Mouse (Mus musculus): Measurements from ENCODE around the gene Rasgef1b.

The Rasgef1b gene

DNA sequence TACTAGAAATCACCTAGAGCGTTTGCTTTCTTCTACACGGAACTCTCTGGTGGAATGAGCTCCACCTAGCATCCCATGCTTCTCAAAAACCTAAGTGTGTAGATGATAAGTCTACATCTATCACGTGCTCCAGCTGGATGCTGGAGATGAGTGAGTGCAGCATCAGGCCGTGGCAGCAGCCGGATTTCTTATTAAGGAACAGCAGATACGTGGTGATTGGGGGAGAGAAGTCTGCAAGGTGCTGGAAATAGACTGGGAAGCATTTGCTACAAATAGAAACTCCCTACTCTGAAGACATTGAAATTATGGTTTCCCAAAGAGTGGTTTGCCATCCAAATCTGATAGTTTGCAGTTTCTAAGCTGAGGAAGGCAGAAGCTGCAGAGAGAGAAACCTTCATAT, 269.9 kb downstream of the Rasgef1b start:
- DNase-seq (ENCODE audit: extremely low read depth, low read depth) = no peak

DNA sequence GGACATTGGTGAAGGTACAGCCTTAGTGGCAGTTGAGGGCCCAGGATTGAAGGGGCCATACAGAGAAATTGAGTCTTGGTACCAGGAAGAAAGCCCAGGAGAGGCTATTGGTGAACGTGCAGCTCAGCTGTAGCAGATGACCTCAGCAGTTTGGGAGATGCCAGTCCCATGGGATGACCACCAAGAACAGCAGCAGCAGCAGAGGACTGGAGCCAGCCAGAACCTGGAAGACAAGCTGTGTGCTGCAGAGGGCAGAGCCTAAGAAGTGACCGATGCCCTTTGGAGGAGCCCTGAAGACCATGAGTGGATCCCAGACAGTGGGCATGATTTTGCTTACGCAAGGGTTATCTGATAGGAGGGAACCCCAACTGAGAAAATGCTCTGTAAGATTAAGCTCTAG, 271.6 kb downstream of the Rasgef1b start:
- no peak for DNase-seq (ENCODE audit: extremely low read depth, low read depth)

- DNase-seq (ENCODE audit: extremely low read depth, low read depth) = no peak
These were observed 276.9 kb downstream of the Rasgef1b start for GRCm38 (mm10) chr5:99451939-99452338.

DNA sequence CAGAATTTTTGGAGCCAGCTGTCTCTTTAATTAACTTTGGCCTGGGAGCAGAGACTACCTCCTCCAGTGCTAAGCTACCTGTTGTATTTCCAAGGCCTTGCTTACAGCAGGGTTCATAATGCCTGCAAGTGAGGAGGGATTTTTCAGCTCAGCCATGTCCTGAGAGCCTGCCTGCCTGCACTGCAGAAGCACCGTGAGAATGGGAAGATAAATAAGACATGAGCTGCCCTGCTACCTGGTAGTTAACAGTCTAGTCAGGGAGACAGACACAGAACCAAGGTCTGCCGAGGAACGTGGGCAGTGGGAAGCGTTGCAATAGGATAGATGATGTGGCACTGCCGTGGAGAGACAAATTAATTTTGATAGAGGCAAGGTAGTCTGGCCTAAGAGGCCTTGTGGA, 277.4 kb downstream of the Rasgef1b start:
- DNase-seq (ENCODE audit: extremely low read depth, low read depth) = no peak

DNA sequence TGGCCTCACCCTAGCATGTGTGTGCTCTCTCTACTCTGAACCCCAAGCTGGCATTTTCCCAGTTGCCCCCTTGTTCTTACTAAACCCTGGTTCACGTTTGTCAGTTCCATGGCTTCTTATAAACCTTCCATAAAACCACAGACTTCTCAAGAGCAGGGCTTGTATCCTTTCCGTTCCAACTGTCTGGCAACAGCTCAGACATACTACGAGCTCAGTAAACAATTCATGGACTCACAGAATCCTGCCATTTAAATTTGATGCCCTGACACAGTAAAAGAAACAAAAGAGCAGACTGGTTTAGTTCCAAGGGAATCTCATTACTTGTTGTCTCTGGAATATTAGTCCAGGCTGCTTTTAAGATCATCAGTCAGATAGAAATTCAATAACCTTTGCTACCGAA, 277.9 kb downstream of the Rasgef1b start:
- DNase-seq (ENCODE audit: extremely low read depth, low read depth) = no peak

GRCm38 (mm10) chr5:99450463-99450862, 278.4 kb downstream of the Rasgef1b start:
- DNase-seq (ENCODE audit: extremely low read depth, low read depth) = no peak

DNA sequence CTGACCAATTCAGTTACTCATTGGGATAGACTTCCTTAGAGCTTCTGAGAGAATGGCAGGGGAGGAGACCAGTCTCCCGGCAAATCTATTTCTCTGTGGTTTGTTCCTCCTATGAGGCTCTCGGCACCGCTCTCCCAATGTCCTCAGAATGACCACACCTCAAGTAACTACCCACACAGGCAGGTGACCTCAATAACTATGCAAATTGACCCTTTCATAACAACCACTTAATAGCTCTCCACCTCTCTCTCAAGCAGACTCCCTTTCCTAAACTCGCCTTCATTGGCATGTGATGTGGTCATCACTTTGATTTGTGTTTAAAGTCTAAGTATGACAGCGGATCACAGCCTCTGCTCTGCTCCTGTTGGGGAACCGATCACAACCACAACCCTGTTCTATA, 281.4 kb downstream of the Rasgef1b start:
- DNase-seq (ENCODE audit: extremely low read depth, low read depth) = no peak

- no peak for DNase-seq (ENCODE audit: extremely low read depth, low read depth)
These were observed 283.6 kb downstream of the Rasgef1b start for GRCm38 (mm10) chr5:99445242-99445641.

DNA sequence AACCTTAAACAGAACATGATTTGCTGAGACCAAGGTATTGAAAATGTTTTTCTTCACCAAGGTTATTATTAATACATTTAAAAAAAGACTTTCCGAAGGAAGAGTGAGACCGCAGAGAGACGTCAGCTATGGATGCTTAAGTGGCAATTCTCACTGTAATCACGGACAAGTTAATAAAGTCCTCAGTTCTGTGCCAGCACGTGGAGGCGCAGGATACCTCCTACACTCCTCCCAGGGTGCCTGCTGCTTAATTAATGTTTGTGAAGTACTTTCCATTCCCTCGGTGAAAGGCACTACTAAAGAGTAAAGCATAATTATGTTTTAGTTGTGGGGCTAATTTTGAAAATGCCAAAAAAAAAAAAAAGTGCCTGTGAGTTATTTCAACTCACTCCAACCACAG, 284.1 kb downstream of the Rasgef1b start:
- DNase-seq (ENCODE audit: extremely low read depth, low read depth) = no peak

DNA sequence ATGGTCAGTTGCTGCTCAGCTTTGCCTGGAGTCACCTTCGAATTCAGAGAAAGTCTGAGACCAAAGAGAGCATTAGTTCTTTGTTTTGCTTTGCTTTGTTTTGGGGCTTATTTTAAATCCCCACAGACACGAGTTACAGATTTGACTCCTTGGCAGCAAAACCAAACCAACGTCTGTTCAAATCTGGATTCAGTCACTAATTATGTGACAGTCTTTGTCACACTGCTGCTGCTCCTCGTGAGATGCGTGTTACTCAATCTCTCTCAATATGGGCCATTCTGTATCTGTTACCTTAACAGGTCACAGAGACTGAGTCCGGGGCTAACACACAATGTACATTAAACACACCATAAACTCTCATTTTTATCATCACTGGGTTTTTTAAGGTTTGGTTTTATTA, 288.8 kb downstream of the Rasgef1b start:
- no peak for DNase-seq (ENCODE audit: extremely low read depth, low read depth)

- no peak for DNase-seq (ENCODE audit: extremely low read depth, low read depth)
These were observed 290.3 kb downstream of the Rasgef1b start for GRCm38 (mm10) chr5:99438526-99438925.

DNA sequence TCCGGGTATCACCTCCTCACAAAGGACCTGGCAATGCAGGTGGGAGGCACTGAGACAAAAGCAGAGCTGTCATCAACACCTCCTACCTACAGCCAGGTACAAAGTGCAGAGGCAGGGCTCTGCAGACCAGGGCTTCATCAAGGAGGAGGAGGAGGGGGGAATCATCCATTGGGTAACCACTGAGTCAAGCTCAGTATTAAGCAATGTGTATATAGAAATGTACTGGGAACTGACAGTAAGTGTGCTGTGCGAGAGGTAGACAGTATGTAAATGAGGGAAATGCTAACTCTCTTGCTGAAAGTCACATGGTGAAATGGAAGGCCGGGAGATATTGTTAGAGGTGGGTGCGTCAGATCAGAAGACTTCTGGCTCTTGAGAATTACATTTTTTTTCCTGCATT, 294.6 kb downstream of the Rasgef1b start:
- no peak for DNase-seq (ENCODE audit: extremely low read depth, low read depth)

DNA sequence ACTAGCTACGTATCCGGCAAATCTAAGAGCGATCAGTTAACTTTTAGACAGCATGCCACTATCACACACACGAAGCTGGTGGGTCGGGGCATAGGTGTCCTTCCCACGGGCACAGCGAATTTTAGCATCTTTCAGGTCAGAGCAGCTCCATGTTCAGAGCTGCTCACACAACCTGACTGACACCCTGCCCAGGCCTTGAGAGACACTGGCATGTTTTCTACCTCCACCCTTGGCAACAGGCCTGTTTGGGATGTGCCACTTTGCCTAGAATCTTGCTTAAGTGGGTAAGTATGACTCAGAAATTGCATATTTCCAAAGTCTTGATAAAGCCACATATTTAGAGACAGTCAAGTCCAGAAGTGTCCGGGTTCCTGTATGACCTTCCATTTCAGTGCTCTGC, 296.4 kb downstream of the Rasgef1b start:
- no peak for DNase-seq (ENCODE audit: extremely low read depth, low read depth)

DNA sequence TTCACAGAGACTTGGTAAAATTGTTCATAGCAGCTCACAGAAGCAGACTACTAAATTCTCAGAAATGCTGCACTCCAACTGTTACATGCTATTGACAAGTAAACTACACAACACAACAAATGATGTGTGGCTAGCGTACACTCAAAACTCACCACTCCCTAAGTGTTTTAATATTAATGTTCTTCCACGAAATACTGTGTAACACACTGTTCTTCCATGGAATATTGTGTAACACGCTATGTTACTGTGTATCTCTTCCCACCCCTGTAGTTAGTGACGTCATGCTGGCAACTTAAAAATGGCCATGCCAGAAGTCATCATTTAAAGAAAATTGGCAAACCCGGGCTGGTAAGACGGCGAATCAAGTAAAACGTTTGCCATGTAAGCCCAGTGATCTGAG, 299.6 kb downstream of the Rasgef1b start:
- DNase-seq (ENCODE audit: extremely low read depth, low read depth) = no peak

- no peak for DNase-seq (ENCODE audit: extremely low read depth, low read depth)
These were observed 300.2 kb downstream of the Rasgef1b start for GRCm38 (mm10) chr5:99428648-99429047.

GRCm38 (mm10) chr5:99423271-99423670, 305.6 kb downstream of the Rasgef1b start:
- no peak for DNase-seq (ENCODE audit: extremely low read depth, low read depth)

GRCm38 (mm10) chr5:99422856-99423255, 306.0 kb downstream of the Rasgef1b start:
- no peak for DNase-seq (ENCODE audit: extremely low read depth, low read depth)

DNA sequence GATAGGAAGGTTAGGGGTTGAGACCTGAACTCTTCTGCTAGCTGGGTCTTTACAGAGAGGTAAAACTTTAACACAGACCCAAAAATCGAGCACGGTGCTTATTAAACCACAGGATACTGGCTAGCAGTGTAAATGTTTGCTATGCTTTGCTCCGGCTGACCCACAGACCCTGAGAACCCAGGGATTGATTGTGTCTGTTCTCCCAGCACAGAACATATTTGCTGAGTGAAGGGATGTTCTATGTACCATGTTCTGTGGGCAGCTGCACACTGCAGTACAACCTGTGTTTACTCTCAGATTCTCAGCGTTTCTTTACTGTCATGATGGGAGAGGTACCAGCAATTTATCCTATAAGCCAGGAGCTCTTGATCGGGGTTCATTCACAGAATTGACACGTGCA, 306.8 kb downstream of the Rasgef1b start:
- no peak for DNase-seq (ENCODE audit: extremely low read depth, low read depth)

GRCm38 (mm10) chr5:99419872-99420271, 309.0 kb downstream of the Rasgef1b start:
- DNase-seq (ENCODE audit: extremely low read depth, low read depth) = no peak

DNA sequence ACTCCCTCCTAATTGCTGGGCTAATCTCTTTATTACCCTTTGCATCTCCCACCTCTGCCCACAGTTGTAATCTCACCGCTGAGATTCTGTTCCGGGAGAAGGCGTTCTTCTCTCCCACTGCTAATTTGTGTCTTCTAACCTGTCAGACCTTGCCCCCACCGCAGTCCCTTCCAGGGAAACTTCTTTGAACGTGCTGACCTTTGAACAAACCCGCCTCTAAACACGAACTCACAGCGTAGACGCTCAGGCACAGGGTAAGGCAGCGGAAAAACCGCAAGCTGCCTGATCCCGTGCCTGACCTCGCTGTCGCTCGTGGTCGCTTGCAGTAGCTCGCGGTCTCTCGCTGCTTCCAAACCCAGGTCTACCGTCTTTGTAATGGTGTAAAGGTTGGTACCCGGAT, 312.0 kb downstream of the Rasgef1b start:
- DNase-seq (ENCODE audit: extremely low read depth, low read depth) = no peak

GRCm38 (mm10) chr5:99415676-99416075, 313.2 kb downstream of the Rasgef1b start:
- DNase-seq (ENCODE audit: extremely low read depth, low read depth) = no peak

DNA sequence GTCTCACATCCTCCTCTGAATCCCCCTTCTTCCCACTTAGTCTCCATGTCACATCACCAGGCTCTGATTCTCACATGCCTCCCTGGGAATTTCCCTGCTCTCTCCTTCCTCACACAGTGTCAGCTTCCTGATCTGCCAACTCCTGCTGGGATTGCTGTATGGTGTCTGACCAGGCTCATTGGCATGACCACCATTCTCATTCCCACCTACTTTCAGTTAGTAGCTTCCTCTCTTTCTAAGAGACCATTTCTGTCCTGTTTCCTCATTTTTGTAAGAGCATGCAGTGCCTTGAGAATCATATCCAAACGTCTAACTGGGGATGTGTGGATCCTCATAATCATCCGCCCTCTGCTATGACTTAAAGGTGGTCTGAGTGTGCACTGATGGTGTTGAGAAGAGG, 313.8 kb downstream of the Rasgef1b start:
- DNase-seq (ENCODE audit: extremely low read depth, low read depth) = no peak

DNA sequence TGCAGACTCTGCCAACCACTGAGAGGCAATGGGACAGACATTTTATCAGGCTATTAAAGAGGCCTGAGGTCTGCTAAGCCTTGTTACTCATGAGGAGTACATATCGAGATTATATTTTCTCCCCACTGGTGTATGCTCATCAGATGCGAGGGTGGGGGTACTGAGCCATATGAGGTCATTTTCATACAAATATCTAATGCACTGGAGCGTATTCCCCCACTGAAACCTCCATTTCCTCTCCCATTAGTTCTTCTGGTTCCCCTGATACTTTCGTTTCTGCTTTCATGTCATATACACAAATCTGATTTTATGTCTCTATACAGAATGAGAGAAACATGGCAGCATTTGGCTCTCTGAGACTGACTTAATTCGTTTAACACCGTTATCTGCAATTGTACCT, 314.6 kb downstream of the Rasgef1b start:
- DNase-seq (ENCODE audit: extremely low read depth, low read depth) = no peak

- no peak for DNase-seq (ENCODE audit: extremely low read depth, low read depth)
These were observed 315.0 kb downstream of the Rasgef1b start for GRCm38 (mm10) chr5:99413851-99414250.

All from MEL-GATA-1-ER (cell line).